Mouse (Mus musculus): ENCODE measurements around the gene Fam126b. TPM values are rescaled to one million over a fixed set of nuclear protein-coding genes. Genes with fewer than 3 reads are reported as not detected.

Gene Fam126b
- polyA plus RNA-seq, 1 experiment from 2014 or later, result 4.4 TPM

DNA sequence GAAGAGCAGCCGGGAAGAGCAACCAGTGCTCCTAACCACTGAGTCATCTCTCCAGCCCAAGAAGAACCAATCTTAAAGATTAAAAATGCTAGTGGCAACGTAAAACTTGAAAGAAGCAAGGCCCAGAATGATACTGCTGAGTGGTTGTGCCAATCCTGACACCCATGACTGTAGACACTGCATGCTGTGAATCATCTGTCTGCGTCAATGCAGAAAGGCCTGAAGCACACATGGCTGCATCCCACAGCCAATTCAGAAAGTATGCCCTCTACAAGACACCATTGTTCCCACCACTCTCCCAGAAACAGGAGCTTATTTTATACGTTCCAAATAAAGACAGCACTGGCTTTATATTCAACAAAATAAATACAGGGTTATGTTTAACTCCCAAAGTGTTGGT is 103.5 kb downstream of the Fam126b start:
- peaks cover 38% of the 10 kb centered on the region for H3K36me3 ChIP-seq (ENCODE audit: control insufficient read depth, insufficient read depth)
- no peaks in the 10 kb centered on the region for H3K9me3 ChIP-seq (replicated peaks; ENCODE audit: control insufficient read depth, low read length)
- H3K4me3 ChIP-seq (ENCODE audit: low read depth, low read length), result no peak overlapping the region
- H3K27ac ChIP-seq (ENCODE audit: low read length), result no peak overlapping the region
- no peaks in the 10 kb centered on the region for H3K4me1 ChIP-seq (ENCODE audit: control insufficient read depth, low read depth, low read length)
- 87% methylated on average over 4 of the region's 4 CpGs for WGBS (ENCODE audit: insufficient replicate concordance)
- no peak overlapping the region for H3K9ac ChIP-seq (ENCODE audit: low read depth, low read length)
- H3K4me2 ChIP-seq (ENCODE audit: low read depth, low read length), result no peak overlapping the region
- H3K27me3 ChIP-seq (ENCODE audit: control insufficient read depth, insufficient read depth, low read depth, low read length), result no peaks in the 10 kb centered on the region
- ATAC-seq (ENCODE audit: low read depth), result no peak

DNA sequence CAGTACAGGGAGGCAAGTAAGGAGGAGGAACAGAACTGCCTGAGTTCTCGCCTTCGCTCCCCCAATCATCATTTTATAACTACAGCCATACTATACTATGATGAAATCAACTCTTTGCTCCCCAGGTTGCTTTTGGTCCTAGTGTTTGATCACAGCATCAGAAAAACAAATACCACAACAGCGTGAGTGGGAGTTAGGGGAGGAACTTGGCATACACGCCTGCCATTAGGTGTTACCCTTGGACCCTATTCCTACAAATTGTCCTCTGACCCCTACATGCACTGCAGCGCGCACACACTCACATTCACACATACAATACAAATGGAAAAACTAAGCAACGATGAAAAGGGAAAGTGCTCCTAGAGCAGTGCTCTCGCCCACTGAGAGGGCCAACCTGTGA is 110.5 kb downstream of the Fam126b start:
- peak; percentile 67 for ATAC-seq (ENCODE audit: low read depth)
- Histone ChIP-seq H3K9ac (ENCODE audit: low read depth, low read length) (no peak overlapping the region), H3K4me2 (ENCODE audit: low read depth, low read length) (no peak overlapping the region), H3K4me3 (ENCODE audit: low read depth, low read length) (no peak overlapping the region), H3K27me3 (ENCODE audit: control insufficient read depth, insufficient read depth, low read depth, low read length) (no peaks in the 10 kb centered on the region), H3K9me3 (replicated peaks; ENCODE audit: control insufficient read depth, low read length) (no peaks in the 10 kb centered on the region), H3K27ac (ENCODE audit: low read length) (no peak overlapping the region), H3K4me1 (ENCODE audit: control insufficient read depth, low read depth, low read length) (no peaks in the 10 kb centered on the region), H3K36me3 (ENCODE audit: control insufficient read depth, insufficient read depth) (peaks cover 49% of the 10 kb centered on the region)
- WGBS (ENCODE audit: insufficient replicate concordance), result 87% methylated on average over 8 of the region's 8 CpGs

Other genes starting within 250 kb of the Fam126b start
- gene Bzw1, start 193.4 kb downstream of the Fam126b start, polyA plus RNA-seq (2015; fragmentation: Nextera tagmentation; extraction: Ambion mirVana), result 111 and 117 TPM in 2 replicates
- 84.0 and 92.6 TPM in 2 replicates for gene Clk1, start 162.3 kb downstream of the Fam126b start, polyA plus RNA-seq (2015; fragmentation: Nextera tagmentation; extraction: Ambion mirVana)
- gene Nif3l1, start 141.2 kb downstream of the Fam126b start, polyA plus RNA-seq (2015; fragmentation: Nextera tagmentation; extraction: Ambion mirVana), result 10.4 and 11.5 TPM in 2 replicates
- gene Ppil3, start 140.8 kb downstream of the Fam126b start, polyA plus RNA-seq (2015; fragmentation: Nextera tagmentation; extraction: Ambion mirVana), result 16.5 and 19.6 TPM in 2 replicates
- 22.6 and 24.5 TPM in 2 replicates for gene Orc2, start 81.2 kb downstream of the Fam126b start, polyA plus RNA-seq (2015; fragmentation: Nextera tagmentation; extraction: Ambion mirVana)
- gene Ndufb3, start 61 bp upstream of the Fam126b start, polyA plus RNA-seq (2015; fragmentation: Nextera tagmentation; extraction: Ambion mirVana), result 82.7 and 90.0 TPM in 2 replicates
- not detected in 2 replicates for gene Als2cr12, start 109.7 kb upstream of the Fam126b start, polyA plus RNA-seq (2015; fragmentation: Nextera tagmentation; extraction: Ambion mirVana)
- 18.3 and 19.1 TPM in 2 replicates for gene Cflar, start 125.2 kb upstream of the Fam126b start, polyA plus RNA-seq (2015; fragmentation: Nextera tagmentation; extraction: Ambion mirVana)
- gene Casp8, start 209.1 kb upstream of the Fam126b start, polyA plus RNA-seq (2015; fragmentation: Nextera tagmentation; extraction: Ambion mirVana), result 13.9 and 15.6 TPM in 2 replicates

Data from liver, embryonic 16.5 days (tissue).